Mouse (Mus musculus): ENCODE measurements around the gene Sh3bp1. TPM values are rescaled to one million over a fixed set of nuclear protein-coding genes. Genes with fewer than 3 reads are reported as not detected.
"Not testable (repeated sequence)": the region's sequence is repeated elsewhere in the genome, so short reads cannot be mapped to it uniquely, and the experiment has no call there.

The Sh3bp1 gene
- total and polyA plus RNA-seq, 2 experiments from 2014 or later = 3.3 to 6.4 TPM

DNA sequence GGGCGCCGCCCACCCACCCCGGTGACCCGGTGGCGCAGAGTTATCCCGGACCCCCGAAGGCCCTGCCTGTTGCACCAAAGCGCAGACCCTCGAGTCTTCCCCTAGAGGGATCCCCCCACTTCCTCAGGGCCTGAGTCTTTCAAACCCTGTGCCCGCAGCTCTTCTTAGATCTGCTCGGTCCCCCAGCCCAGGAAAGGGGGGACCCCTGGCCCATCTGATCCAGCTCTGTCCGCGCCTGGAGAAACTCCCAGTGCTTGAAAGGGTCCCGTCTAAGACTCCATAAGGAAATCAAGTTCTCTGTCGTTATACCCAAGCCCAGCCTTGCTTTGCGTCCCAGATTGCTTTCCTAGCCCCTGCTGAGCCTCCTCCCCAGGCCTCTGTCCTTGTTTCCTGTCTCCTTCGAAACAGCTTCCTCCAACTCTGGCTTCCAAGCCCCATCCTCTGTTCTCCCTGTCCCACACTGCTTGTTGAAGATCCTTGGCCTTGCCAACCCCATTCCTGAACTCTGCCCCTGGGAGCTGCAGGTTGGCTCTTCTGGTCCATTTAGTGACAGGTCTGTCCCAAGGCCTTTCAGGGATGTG, 21.7 kb upstream of the Sh3bp1 start:
- WGBS = 1% methylated on average over 17 of the region's 17 CpGs
- peak overlapping the region; percentile 86 for H3K4me2 ChIP-seq (ENCODE audit: low read depth)

GRCm38 (mm10) chr15:78878792-78879516, 20.6 kb upstream of the Sh3bp1 start:
- H3K9ac ChIP-seq; H3K9me3 ChIP-seq (ENCODE audit: low read length); ATAC-seq; H3K4me2 ChIP-seq (ENCODE audit: low read depth); H3K27me3 ChIP-seq (ENCODE audit: insufficient read depth, low read length); H3K4me1 ChIP-seq (ENCODE audit: insufficient read depth); H3K27ac ChIP-seq (ENCODE audit: low read depth, low read length); H3K4me3 ChIP-seq (ENCODE audit: low read depth, low read length); DNase-seq: not testable (repeated sequence)
- WGBS = 73% methylated on average over 7 of the region's 7 CpGs
- peaks cover 38% of the 10 kb centered on the region for H3K36me3 ChIP-seq (ENCODE audit: insufficient read depth)

More for the DNA sequence above, 21.7 kb upstream of the Sh3bp1 start:
- H3K9me3 ChIP-seq (ENCODE audit: low read length) = no peaks in the 10 kb centered on the region
- ATAC-seq (peak; percentile 19; the same call in 1 of the 2 replicates), DNase-seq (no peak)
- TF ChIP-seq CTCF (IDR thresholded peaks at IDR 0.05; ENCODE audit: low read depth) = no peak
- H3K9ac ChIP-seq = peak overlapping the region; percentile 87
- H3K36me3 ChIP-seq (ENCODE audit: insufficient read depth) = peaks cover 28% of the 10 kb centered on the region
- no peaks in the 10 kb centered on the region for H3K27me3 ChIP-seq (ENCODE audit: insufficient read depth, low read length)
- H3K27ac ChIP-seq (ENCODE audit: low read depth, low read length) = peak overlapping the region; percentile 99
- peak overlapping the region; percentile 82 for H3K4me3 ChIP-seq (ENCODE audit: low read depth, low read length)
- peaks cover 7% of the 10 kb centered on the region for H3K4me1 ChIP-seq (ENCODE audit: insufficient read depth)

DNA sequence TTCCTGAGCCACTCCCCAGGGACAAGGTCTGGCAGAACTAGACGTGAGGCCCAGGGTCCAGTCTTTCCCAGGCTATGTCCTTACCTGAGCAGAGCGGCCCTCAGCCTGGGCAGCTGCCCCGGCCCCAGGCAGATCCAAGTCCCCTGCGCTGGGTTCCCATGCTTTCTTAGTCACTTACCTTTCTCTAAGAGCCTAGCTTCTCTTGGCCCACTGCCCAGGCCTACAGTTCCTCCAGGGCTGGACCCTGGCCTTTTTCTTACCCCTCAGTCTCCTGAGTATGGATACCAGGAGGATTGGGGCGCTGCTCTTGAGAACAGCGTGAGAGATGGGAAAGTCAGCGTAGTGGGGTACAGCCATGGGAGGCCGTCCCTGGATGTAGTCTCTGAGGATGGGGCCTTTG, 19.1 kb upstream of the Sh3bp1 start:
- no peak for TF ChIP-seq CTCF (IDR thresholded peaks at IDR 0.05; ENCODE audit: low read depth)
- DNase-seq = no peak
- 92% methylated on average over 8 of the region's 8 CpGs for WGBS
- Histone ChIP-seq H3K4me2 (ENCODE audit: low read depth) (no peak overlapping the region), H3K4me1 (ENCODE audit: insufficient read depth) (peaks cover 7% of the 10 kb centered on the region), H3K9me3 (ENCODE audit: low read length) (no peaks in the 10 kb centered on the region), H3K9ac (no peak overlapping the region), H3K36me3 (ENCODE audit: insufficient read depth) (peaks cover 50% of the 10 kb centered on the region), H3K27ac (ENCODE audit: low read depth, low read length) (no peak overlapping the region), H3K27me3 (ENCODE audit: insufficient read depth, low read length) (no peaks in the 10 kb centered on the region), H3K4me3 (ENCODE audit: low read depth, low read length) (no peak overlapping the region)
- no peak for ATAC-seq

DNA sequence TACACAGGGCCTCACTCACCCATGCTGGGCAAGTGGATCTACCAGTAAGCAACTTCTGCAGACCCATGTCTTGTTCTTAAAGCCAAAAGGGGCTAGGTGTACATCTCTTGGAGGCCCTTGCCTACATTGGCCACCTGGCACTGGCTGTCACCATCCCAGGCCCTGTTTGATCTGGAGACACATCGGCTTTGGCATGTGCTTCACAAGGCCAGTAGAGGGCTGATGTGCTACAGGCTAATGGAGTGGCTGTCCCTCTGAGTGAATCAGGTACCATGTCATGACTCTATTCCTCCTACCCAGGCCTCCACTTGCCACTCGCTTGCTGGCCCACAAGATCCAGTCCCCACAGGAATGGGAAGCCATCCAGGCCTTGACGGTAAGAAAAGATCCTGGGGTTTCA, 17.7 kb upstream of the Sh3bp1 start:
- Histone ChIP-seq H3K27me3 (ENCODE audit: insufficient read depth, low read length) (no peaks in the 10 kb centered on the region), H3K4me3 (ENCODE audit: low read depth, low read length) (no peak overlapping the region), H3K4me2 (ENCODE audit: low read depth) (no peak overlapping the region), H3K9me3 (ENCODE audit: low read length) (no peaks in the 10 kb centered on the region), H3K9ac (no peak overlapping the region), H3K4me1 (ENCODE audit: insufficient read depth) (peaks cover 7% of the 10 kb centered on the region), H3K27ac (ENCODE audit: low read depth, low read length) (no peak overlapping the region), H3K36me3 (ENCODE audit: insufficient read depth) (peaks cover 64% of the 10 kb centered on the region)
- WGBS = 91% methylated on average over 3 of the region's 3 CpGs
- no peak for DNase-seq
- ATAC-seq = no peak
- no peak for TF ChIP-seq CTCF (IDR thresholded peaks at IDR 0.05; ENCODE audit: low read depth)

DNA sequence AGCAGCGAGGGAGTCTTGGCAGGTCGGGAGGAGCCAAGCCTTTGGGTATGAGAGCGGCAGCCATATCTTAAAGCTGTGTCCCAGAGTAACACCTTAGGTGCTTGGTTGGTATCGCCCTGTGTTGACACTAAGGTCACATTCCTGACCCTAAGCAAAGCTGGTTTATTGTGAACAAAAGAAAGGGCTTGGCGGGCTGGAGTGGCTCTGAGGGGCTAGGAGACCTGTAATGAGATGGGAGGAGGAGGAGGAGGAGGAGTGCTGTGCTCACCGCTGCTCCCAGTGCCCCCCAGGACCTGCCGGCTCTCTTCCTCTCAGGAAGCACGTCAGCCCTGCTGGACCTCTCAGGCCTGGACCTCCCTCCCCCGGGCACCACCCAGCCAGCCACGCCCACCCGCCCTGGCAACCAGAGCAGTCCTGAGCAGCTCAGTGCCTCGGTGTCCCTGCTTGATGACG, 10.1 kb upstream of the Sh3bp1 start:
- Histone ChIP-seq H3K4me2 (ENCODE audit: low read depth) (no peak overlapping the region), H3K27me3 (ENCODE audit: insufficient read depth, low read length) (no peaks in the 10 kb centered on the region), H3K27ac (ENCODE audit: low read depth, low read length) (no peak overlapping the region), H3K9me3 (ENCODE audit: low read length) (no peaks in the 10 kb centered on the region), H3K36me3 (ENCODE audit: insufficient read depth) (peaks cover 78% of the 10 kb centered on the region), H3K4me1 (ENCODE audit: insufficient read depth) (no peaks in the 10 kb centered on the region), H3K4me3 (ENCODE audit: low read depth, low read length) (no peak overlapping the region), H3K9ac (no peak overlapping the region)
- ATAC-seq (no peak), DNase-seq (no peak)
- 27% methylated on average over 13 of the region's 13 CpGs for WGBS
- no peak for TF ChIP-seq CTCF (IDR thresholded peaks at IDR 0.05; ENCODE audit: low read depth)

DNA sequence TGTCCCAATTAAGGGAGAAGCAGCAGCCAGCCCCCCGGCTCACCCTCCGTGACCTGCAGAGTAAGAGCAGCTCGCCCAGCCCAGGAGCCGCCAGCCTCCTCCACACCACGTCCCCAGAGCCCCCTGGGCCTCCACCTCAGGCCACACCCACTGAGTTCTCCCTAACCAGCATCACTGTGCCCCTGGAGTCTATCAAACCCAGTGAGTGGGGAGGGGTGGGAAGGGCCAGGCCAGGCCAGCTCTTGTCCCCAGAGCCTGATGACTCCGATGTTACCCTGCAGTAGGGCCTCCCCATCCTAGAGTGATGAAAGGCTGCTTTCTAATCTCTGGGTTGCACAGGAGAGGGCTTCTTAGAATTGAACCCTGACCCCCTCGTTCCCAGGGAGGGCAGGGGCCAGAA, 7.1 kb upstream of the Sh3bp1 start:
- H3K4me1 ChIP-seq (ENCODE audit: insufficient read depth) = no peaks in the 10 kb centered on the region
- no peaks in the 10 kb centered on the region for H3K27me3 ChIP-seq (ENCODE audit: insufficient read depth, low read length)
- H3K36me3 ChIP-seq (ENCODE audit: insufficient read depth) = peaks cover 51% of the 10 kb centered on the region
- no peak overlapping the region for H3K9ac ChIP-seq
- H3K4me2 ChIP-seq (ENCODE audit: low read depth) = no peak overlapping the region
- ATAC-seq = no peak
- TF ChIP-seq CTCF (IDR thresholded peaks at IDR 0.05; ENCODE audit: low read depth) = no peak
- no peak overlapping the region for H3K27ac ChIP-seq (ENCODE audit: low read depth, low read length)
- no peak for DNase-seq
- H3K9me3 ChIP-seq (ENCODE audit: low read length) = no peaks in the 10 kb centered on the region
- H3K4me3 ChIP-seq (ENCODE audit: low read depth, low read length) = no peak overlapping the region
- WGBS = 67% methylated on average over 7 of the region's 7 CpGs

- WGBS = 79% methylated on average over 13 of the region's 13 CpGs
- ATAC-seq (no peak), DNase-seq (no peak)
- Histone ChIP-seq H3K9ac (no peak overlapping the region), H3K27me3 (ENCODE audit: insufficient read depth, low read length) (0 out of 2 replicates have a peak, but pooled peaks cover 4% of the 10 kb centered on the region), H3K9me3 (ENCODE audit: low read length) (no peaks in the 10 kb centered on the region), H3K4me2 (ENCODE audit: low read depth) (no peak overlapping the region), H3K27ac (ENCODE audit: low read depth, low read length) (no peak overlapping the region), H3K4me1 (ENCODE audit: insufficient read depth) (no peaks in the 10 kb centered on the region), H3K36me3 (ENCODE audit: insufficient read depth) (peaks cover 34% of the 10 kb centered on the region), H3K4me3 (ENCODE audit: low read depth, low read length) (no peak overlapping the region)
- TF ChIP-seq CTCF (IDR thresholded peaks at IDR 0.05; ENCODE audit: low read depth) = no peak
Observed at GRCm38 (mm10) chr15:78894726-78895125, 4.8 kb upstream of the Sh3bp1 start.

Data from forebrain, postnatal 0 days (tissue).